Mouse (Mus musculus) mouse embryonic stem cell (cell line): ENCODE measurements around the gene Gm4922.

Source experiments
- in situ Hi-C, 2 experiments: fragments of 300-500 bp; cut with MboI; formaldehyde crosslinking; loops; 1 replicate in 1 of 2; 3 replicates in 1 of 2; pipeline ENCODE4 v1.14.3; 2019 to 2020; ENCODE audit warnings: low sequenced_read_pairs in 2 of 2, low pct_unique_long_range_greater_than_20kb in 1 of 2, mixed read lengths in 1 of 2; ENCODE audit not compliant: unreplicated experiment in 1 of 2

Gene Gm4922

DNA sequence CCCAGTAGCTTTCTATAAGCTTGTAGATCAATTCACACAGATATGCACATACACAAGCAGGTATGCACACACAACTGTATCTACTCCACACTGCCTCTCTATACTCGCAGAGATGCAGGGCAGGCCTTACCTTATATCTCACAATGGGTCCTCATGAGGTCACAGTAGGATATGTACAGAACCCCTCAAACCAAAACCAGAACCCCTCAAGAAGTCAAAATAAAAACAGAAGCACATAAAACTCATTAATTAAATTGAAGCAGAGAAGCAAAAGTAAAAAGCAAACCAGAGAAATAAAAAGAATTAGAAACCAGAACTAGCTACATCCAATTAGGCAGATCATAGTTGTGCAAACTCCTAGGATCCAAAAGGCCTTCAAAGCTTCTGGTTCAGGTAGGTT lies at the start of gene Gm4922:
Gm4922 (minus strand) TSS at position 101 of the 400 bp plus-strand sequence.
- in situ Hi-C loops = no loop called here

- in situ Hi-C loops = no loop called here
Observed at GRCm38 (mm10) chr10:18835684-18836479, 49.3 kb upstream of the Gm4922 start.

DNA sequence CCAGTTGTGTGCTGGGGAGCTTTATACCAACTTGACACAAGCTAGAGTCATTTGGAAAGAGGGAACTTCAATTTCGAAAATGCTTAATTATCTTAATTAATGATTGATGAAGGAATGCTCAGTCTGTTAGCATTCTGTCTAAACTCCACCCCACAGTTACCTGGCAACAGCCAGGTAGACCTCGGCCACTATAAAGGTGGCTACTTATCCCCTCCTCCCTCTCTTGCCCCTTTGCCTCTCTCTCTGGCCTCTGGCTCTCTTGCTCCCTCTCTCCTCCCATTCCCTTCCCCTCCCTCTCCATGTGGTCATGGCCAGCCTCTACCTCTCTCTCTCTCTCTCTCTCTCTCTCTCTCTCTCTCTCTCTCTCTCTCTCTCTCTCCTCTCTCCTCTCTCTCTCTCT lies 47.8 kb upstream of the Gm4922 start:
- in situ Hi-C loops = no loop called here

GRCm38 (mm10) chr10:18831823-18832222 lies 45.2 kb upstream of the Gm4922 start:
- in situ Hi-C loops = no loop called here

GRCm38 (mm10) chr10:18830359-18830758 lies 43.8 kb upstream of the Gm4922 start:
- in situ Hi-C loops = no loop called here

DNA sequence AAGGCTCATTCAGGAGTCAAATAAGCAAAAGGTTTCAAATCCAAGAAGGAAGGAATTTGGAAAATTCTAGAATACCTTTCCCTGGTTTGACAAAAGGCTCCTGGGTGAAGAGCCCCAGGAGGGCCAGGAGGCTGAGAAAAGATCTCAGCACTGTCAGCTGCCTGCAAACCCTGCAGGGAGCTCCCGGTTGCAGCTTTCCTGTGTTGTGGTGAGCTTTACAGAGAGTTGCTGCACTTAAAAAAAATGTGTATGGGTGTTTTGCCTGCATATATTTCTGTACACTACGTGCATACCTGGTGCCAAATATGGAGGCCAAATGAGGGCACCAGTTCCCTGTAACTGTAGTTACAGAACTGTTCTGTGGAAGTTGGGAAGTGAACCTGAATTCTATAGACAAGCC lies 41.3 kb upstream of the Gm4922 start:
- in situ Hi-C loops = no loop called here

GRCm38 (mm10) chr10:18826107-18826506 lies 39.5 kb upstream of the Gm4922 start:
- in situ Hi-C loops = no loop called here

DNA sequence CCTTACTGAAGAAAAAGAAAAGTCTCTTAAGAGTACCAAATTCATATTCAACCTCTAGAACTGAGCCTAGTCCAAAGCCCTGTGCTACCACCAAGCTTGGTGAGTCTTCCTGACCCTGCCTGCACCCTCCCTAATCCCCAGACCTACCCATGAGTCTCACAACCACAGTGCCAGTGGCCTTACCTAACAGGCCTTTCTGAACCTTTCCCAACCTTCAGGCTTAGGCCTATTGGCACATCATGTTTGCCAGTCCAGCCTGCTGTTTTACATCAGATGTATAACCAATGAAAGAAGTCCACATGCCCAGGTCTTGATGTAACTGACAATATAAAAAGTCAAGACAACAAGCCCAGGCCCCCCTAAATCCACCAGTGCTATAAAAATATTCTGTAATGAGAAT lies 38.5 kb upstream of the Gm4922 start:
- in situ Hi-C loops = no loop called here

GRCm38 (mm10) chr10:18816560-18816959 lies 30.0 kb upstream of the Gm4922 start:
- in situ Hi-C loops = no loop called here

DNA sequence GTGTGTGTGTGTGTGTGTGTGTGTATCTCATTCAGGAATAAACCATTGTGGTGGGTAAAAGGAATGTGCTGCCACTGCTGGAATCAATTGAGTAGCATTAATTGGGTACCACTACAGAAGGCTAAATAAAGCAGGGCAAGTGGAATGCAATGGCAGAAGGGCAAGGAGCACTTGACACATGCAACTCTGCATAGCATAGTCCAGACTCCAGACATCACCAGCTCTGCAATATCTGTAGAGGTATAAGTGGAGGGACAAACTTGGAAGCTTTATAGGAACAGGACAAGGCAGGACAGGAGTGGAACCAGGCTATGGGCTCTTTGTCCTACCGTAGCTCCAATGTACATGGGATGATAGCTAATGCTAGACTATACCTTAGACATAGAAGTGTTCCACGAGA lies 25.2 kb upstream of the Gm4922 start:
- in situ Hi-C loops = no loop called here

- in situ Hi-C loops = no loop called here
Observed at GRCm38 (mm10) chr10:18790063-18790462, 3.5 kb upstream of the Gm4922 start.

GRCm38 (mm10) chr10:18788601-18789000 lies 2.0 kb upstream of the Gm4922 start:
- in situ Hi-C loops = no loop called here

DNA sequence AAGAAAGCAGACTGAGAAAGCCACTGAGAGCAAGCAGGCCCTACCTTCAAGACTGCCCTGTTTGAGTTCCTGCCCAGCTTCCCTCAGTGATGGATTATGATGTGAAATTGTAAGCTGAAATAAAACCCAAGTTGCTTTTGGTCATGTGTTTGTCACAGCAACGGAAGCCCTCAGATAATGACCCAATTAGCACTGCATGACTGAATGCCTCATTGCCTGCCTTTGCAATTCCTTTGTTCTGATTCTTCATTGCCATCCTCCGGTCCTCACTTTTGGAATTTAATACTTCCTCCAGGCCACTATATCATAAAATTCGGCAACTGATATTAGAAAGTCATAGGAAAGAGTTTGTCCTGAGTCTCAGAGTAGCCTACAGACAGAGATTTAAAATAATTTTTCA lies 9.0 kb downstream of the Gm4922 start:
- in situ Hi-C loops = loop anchor here (10.0 kb wide), 1 partner anchor 117 kb away; no protein-coding TSS in a partner anchor

GRCm38 (mm10) chr10:18772537-18773179 lies 13.9 kb downstream of the Gm4922 start:
- in situ Hi-C loops = loop anchor here (10.0 kb wide), 1 partner anchor 122 kb away; no protein-coding TSS in a partner anchor

DNA sequence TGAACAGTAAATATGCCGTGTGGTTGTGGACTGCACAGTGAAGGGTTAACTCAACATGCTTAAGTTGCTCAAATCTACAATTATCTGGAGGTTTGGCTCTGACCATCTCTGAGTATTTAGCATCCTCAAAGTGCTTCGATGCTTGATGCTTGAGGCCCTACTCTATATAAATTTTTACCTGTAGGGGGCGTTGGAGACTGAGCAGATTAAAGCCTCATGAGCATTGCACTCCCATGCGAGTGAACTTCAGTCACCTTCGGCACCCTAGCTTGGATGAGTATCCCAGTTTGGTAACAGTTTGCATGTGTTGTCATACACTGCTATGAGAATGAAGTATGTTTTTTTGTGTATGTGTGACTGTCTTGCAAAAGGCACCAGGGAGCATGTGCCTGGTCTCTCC lies 16.7 kb downstream of the Gm4922 start:
- in situ Hi-C loops = loop anchor here (10.0 kb wide), 1 partner anchor 125 kb away; no protein-coding TSS in a partner anchor

DNA sequence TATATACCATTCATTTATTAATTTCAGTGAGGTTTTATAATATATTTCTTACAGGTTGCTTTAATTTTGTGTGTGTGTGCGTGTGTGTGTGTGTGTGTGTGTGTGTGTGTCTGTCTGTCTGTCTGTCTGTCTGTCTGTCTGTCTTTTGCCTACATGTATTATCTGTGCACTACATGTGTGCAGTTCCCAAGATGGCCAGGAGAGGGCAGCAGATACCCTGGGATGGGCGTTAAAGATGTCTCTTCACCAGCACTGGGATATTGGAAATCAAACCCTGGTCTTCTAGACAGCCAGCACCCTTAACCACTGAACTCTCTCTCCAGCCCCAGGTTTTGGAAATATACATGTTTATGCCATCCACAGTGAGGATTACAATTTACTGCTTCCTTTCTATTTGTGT lies 26.4 kb downstream of the Gm4922 start:
- in situ Hi-C loops = no loop called here

DNA sequence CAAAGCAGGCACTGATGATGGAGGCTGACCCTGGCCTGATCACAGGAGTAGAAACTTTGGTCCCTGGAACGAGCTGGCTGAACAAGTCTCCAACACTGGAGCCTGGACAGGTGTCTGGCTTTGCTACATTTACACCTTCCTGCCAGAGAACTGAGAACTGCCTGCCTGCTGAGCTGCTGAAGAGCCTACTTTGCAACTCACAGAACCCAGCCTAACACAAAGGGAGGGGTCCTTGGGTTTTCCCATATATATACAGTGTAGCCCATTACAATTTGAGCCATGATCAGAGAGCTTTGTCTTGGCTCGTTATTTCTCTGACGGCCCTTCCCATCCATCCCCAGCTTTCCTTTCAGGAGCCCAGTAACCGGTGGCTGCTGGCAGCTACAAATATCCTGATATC lies 36.5 kb downstream of the Gm4922 start:
- in situ Hi-C loops = no loop called here

GRCm38 (mm10) chr10:18743286-18744142 lies 43.1 kb downstream of the Gm4922 start, which contains the start of gene Arfgef3:
Gene Arfgef3 (minus strand): TSS chr10:18743949.
- in situ Hi-C loops = no loop called here

DNA sequence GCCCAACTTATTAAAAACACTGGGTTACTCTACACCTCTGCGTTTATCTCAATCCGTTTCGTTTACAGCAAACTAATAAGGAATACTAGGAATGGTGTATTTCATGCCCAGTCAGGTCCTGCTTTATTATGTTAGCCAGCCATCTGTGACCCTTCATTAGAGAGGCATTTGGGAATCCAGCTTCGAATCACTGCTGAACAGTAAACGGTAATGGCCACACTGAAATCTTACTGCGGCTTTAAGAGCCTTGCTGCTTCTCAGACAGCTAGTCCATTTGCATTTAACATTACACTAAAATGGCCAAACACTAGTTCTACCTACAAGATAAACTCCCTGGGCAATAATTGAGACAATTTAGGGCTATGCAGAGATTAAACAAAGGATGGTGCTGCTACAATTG lies 44.5 kb downstream of the Gm4922 start:
- in situ Hi-C loops = no loop called here
